Mouse (Mus musculus) MEL (cell line): ENCODE data around the gene Tead1.

Experiments
- CTCF ChIP-seq, 3 experiments: IDR thresholded peaks in 2 of 3; conservative IDR thresholded peaks in 1 of 3; 2 replicates each; pipeline ENCODE4 v1.5.1; 2011 to 2012; ENCODE audit warnings: low read length in 3 of 3, low read depth in 2 of 3, mild to moderate bottlenecking in 2 of 3, improper control_type of control experiment in 1 of 3, inconsistent platforms in 1 of 3, mixed read lengths in 1 of 3, moderate library complexity in 1 of 3; ENCODE audit not compliant: control insufficient read depth in 1 of 3, insufficient read depth in 1 of 3, poor library complexity in 1 of 3, severe bottlenecking in 1 of 3
- EP300 ChIP-seq, 2 experiments: IDR thresholded peaks; 2 replicates each; pipeline ENCODE4 v1.6.1; 2011; ENCODE audit warnings: improper control_type of control experiment in 2 of 2, low read length in 2 of 2, low read depth in 1 of 2, mild to moderate bottlenecking in 1 of 2
- ETS1 ChIP-seq: IDR thresholded peaks from 2 replicates; pipeline ENCODE4 v1.6.1; 2012; ENCODE audit warnings: low read depth, mild to moderate bottlenecking, inconsistent platforms, low read length, improper control_type of control experiment, moderate library complexity
- MEF2A ChIP-seq: IDR thresholded peaks from 2 replicates; pipeline ENCODE4 v1.6.1; 2014; ENCODE audit warnings: low read depth, mild to moderate bottlenecking, inconsistent platforms, low read length, improper control_type of control experiment; ENCODE audit not compliant: poor library complexity, insufficient replicate concordance, severe bottlenecking; ENCODE audit errors: extremely low read depth
- MXI1 ChIP-seq: IDR thresholded peaks from 2 replicates; pipeline ENCODE4 v1.6.1; 2011; ENCODE audit warnings: mild to moderate bottlenecking, low read depth, low read length, improper control_type of control experiment
- POLR2A ChIP-seq, 2 experiments: IDR thresholded peaks; 2 replicates each; pipeline ENCODE4 v1.6.1; 2011 to 2012; ENCODE audit warnings: low read length in 2 of 2, mild to moderate bottlenecking in 2 of 2, control low read depth in 1 of 2, improper control_type of control experiment in 1 of 2, low read depth in 1 of 2, moderate library complexity in 1 of 2; ENCODE audit not compliant: control insufficient read depth in 1 of 2, insufficient read depth in 1 of 2, poor library complexity in 1 of 2
- TBP ChIP-seq: IDR thresholded peaks from 2 replicates; pipeline ENCODE4 v1.8.0; 2011; ENCODE audit warnings: low read depth, low read length, improper control_type of control experiment
- UBTF ChIP-seq: IDR thresholded peaks from 2 replicates; pipeline ENCODE4 v1.6.1; 2012; ENCODE audit warnings: low read depth, mild to moderate bottlenecking, inconsistent platforms, low read length, improper control_type of control experiment, moderate library complexity, borderline replicate concordance; ENCODE audit not compliant: insufficient read depth
- USF1 ChIP-seq: IDR thresholded peaks from 2 replicates; pipeline ENCODE4 v1.6.1; 2014; ENCODE audit warnings: low read depth, mild to moderate bottlenecking, inconsistent platforms, low read length, improper control_type of control experiment, moderate library complexity
- ZC3H11A ChIP-seq: IDR thresholded peaks from 2 replicates; pipeline ENCODE4 v1.6.1; 2012; ENCODE audit warnings: low read depth, mild to moderate bottlenecking, inconsistent platforms, low read length, improper control_type of control experiment

- TF ChIP-seq ZC3H11A (no peak), USF1 (no peak), EP300 (IDR thresholded peaks at IDR 0.05; ENCODE audit: low read depth in 1 of 2, low read length in 2 of 2) (no peak), MXI1 (no peak), UBTF (no peak), ETS1 (no peak), CTCF (IDR thresholded peaks at IDR 0.05 in 2 of 3, conservative IDR thresholded peaks at IDR 0.05 in 1 of 3; ENCODE audit: control insufficient read depth in 1 of 3, insufficient read depth in 1 of 3, low read depth in 2 of 3, low read length in 3 of 3, poor library complexity in 1 of 3, severe bottlenecking in 1 of 3) (no peak), MEF2A (no peak), TBP (no peak), POLR2A (IDR thresholded peaks at IDR 0.05; ENCODE audit: control insufficient read depth in 1 of 2, insufficient read depth in 1 of 2, low read depth in 1 of 2, low read length in 2 of 2, poor library complexity in 1 of 2) (no peak)
Measured at GRCm38 (mm10) chr7:112730209-112730608, 51.1 kb downstream of the Tead1 start.
